Mouse (Mus musculus) mouse trophoblast stem cell (cell line): ENCODE results near the gene Rnf8.

Source experiments
- in situ Hi-C, 2 experiments: fragments of 300-500 bp; cut with MseI, MboI; formaldehyde crosslinking; loops; 2 replicates in 1 of 2; 3 replicates in 1 of 2; pipeline ENCODE4 v1.15.1; 2025

Rnf8 gene

DNA sequence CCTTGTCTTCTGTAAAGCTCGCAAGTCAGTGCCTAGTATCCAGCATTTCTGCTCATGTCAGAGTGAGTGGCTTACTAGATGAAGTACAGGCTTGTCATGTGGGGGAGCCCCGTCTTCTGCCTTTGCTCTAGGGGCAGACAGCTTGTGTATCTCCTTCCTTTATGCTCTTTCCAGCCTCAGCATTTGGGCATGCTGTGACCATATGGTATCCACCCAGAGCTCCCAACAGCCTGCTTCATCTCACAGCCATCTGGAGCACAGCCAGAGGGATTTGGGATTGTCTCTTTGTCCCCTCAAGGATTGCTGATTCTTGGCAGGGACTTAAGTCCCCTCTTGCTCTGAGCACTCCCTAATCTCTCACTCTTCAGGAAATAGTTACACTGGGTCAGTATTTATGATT lies 65.6 kb downstream of the Rnf8 start:
- in situ Hi-C loops = no loop called here

DNA sequence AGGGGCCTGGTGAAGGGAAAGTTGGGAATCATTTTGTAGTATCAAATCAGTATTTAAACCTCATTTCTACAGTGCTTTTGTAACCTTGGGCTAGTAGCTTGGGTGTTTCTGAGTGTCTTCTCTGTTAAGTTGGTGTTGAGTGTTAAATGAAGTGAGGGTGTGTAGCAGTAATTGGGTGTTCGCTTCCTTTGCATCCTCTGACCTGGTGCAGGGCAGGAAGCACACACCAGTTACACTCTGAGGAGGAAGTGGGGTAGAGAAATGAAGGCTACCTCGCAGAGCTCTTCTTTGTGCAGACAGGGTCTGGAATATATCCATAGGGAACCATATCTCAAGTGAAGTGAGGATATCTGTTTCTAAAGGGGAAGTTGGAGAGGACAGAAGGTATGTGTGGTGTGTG lies 66.3 kb downstream of the Rnf8 start:
- in situ Hi-C loops = no loop called here

DNA sequence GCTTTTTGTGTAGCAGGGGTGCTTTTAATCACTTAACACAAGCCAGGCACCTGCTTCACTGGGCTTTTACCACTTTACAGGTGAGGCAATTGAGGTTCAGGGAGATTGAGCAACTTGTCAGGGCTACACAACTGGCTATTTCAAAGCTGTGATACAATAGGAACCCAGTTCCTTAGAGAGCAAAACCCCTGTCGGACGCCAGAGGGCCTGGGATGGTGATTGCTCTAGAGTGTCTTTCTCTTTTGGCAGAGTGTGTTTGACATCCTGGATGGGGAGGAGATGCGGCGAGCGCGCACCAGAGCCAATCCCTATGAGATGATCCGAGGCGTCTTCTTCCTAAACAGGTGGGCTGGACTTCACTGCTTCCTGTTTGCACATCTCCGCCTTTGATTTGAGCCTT lies 67.1 kb downstream of the Rnf8 start:
- in situ Hi-C loops = no loop called here

DNA sequence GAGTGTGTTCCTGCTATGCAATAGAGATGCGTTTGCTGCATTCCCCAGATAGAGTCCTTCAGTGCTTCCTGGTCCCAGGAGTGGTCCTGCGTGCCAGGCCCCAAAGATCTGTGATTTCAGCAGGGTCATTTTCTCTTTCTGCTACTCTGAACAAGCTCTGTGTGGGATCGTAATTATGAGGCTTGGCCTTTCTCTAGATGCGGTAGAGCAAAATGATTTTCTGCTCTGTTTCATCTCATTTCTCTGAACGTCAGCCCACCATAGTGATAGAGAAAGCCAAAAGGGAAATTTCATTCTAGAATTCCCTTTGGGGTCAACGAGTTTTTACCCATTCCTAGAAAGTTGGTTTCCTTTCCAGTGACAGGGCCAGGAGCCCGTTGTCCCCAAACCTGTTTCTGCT lies 67.7 kb downstream of the Rnf8 start:
- in situ Hi-C loops = no loop called here

DNA sequence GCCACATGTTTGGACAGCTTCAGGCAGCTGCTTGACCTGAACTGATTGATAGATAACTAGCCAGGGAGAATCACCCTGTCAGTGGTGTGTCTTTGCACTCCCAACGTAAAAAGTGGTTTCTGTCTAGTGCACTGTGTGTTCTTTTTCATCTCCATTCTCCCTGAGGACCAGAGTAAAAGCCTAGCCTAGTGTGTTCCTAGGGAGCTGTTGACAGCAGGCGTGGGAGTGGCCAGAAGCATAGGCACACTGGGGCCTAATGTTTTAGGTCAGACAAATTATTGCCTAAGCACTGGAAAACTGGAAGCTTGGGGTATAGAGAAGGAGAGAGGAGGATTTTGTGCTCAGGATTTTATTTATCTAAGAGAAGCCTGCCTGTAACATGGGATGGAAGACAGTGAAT lies 68.5 kb downstream of the Rnf8 start:
- in situ Hi-C loops = no loop called here

DNA sequence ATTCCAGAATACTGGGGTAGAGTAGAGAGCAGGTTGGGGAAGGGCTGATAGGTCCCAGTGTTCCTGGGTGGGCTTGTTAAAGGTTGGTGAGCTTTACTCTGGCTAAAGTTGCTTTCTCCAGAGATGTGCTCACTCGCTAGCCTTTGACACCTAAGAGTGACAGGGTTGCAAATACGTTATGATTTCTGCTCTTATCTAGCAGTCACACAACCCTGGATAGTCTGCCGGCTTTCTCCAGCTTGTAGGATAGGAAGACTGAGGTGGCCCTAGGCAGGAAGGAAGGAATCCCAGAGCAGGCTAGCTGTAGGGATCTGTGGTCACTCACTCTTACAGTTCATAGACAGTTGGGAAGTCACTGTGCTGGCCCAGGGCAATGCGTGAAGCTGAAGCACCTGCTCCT lies 69.7 kb downstream of the Rnf8 start:
- in situ Hi-C loops = no loop called here

DNA sequence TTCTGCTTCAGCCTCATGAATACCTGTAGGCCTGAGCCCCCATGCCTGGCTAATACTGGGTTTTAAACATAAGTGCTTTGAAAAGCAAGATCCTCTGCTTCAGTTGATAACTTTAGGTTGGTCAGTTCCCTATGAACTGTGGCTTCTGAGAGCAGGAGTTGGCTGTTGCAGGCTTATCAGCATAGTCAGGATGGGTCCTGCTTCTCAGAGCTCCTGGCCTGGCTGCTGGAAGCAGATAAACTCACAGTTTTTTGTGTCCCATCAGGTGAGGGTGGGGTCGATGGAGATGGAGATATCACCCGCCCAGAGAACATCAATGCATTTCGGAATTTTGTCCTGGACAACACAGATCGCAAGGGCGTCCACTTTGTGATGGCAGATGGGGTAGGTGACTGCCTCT lies 72.2 kb downstream of the Rnf8 start:
- in situ Hi-C loops = no loop called here

DNA sequence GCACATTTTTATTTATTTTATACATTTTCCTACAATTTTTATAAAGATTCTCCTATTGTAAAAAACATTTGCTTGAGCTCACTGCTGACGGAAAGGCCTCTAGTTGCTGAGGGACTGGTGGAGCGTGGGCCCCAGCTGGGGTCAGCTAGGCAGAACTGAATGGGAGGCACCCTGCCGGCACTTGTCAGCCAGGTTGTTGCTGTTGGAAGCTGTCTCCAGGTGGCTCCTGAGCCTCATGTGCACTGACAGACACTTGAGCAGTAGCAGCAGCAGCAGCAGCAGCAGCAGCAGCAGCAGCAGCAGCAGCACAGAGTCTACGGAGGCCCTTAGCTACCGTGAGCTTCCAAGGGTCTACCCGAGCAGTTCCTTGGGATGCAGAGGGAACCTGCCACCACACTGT lies 72.8 kb downstream of the Rnf8 start:
- in situ Hi-C loops = no loop called here

DNA sequence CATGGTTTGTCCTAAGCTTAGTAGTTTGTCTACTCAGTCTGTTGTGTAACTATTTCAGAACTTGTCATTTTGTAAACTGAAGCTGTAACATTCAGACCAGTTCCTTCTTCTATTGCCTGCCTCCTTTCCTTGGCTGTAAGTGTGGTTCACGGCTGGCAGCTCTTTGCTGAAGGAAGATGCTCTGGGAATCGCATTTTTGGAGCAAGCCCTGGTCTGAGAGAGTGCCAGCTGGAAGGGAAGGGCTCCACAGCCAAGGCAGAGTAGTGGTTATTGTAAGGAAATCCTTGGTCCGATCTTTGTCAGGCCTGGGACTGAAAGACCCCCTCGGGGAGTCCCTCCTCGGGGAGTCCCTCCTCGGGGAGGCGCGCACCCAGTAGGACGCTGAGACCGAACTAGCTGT lies 74.0 kb downstream of the Rnf8 start:
- in situ Hi-C loops = no loop called here

DNA sequence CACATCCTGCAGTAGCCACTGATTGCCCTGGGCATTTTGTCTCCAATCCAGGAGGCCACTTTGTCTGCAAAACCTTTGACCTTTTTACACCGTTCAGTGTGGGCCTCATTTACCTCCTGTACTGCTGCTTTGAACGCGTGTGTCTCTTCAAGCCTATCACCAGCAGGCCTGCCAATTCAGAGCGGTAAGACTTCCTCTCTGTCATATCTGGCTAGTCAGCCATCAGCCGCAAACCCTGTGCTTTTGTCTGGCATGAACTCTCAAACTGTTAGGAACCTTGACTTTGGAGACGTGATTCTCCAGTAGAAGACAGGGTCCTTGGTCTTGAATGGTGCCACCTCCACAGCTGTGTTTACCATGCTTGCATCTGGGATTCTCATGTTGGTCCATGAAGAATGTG lies 75.7 kb downstream of the Rnf8 start:
- in situ Hi-C loops = no loop called here

DNA sequence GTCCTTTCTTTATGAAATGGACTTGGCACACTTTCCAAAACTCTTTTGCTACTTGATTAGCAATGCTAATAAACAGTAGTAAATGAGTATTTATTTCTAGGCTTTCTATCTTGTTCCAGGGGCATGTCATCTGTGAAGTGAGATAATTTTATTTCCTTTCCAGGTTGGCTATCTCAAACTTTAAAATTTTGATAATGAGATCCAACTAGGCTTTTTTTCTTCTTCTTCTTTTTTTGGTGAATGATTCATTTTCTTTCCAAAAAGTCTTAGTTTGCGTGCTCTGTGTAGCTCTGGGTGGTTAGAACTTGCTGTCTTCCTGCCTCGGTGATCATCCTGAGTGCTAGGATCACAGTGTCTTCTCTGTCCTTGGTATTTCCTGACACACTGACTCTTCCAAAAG lies 78.2 kb downstream of the Rnf8 start:
- in situ Hi-C loops = no loop called here

DNA sequence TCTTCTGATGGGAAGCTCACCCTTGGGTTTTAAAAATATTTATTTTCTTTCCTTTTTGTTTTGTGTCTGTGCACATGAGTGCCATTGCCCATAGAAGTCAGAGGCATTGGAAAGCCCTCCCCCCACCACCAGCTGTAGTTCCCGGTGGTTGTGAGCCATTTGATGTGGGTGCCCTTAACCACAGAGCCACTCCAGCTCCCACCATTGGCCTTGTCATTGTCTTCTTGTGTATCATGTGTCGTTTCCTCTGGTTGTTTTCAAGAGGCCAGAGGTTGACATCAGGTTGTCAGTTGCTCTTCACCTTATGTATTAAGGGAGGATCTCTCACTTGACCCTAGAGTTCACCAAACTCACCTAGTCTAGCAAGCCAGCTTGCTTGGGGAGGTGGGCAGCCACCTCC lies 79.0 kb downstream of the Rnf8 start:
- in situ Hi-C loops = no loop called here

DNA sequence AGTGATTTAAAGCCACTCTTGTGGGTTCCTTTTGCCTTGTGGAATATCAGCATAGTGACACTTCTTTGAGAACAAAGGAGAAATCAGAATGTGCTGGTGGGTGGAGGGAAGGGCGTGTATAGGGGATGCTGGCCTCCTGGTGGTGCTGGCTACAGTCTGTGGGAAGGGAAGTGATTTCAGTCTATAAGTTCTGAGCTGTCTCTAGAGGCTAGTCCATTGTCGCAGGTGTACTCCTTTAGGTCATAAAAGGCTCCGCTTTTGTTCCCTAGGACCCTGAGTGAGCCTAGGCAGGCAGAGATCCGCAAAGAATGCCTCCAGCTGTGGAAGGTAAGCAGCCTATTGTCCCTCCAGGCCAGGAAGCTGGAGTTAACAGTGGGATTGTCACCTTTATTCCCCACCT lies 79.9 kb downstream of the Rnf8 start:
- in situ Hi-C loops = no loop called here
